Mouse (Mus musculus) limb, embryonic 12.5 days (tissue): ENCODE results near the gene Ncs1. TPM values are rescaled to one million over a fixed set of nuclear protein-coding genes. Genes with fewer than 3 reads are reported as not detected.

Experiments used
- ATAC-seq: fragments of 200-750 bp; cut with Nextera tagmentation; 2 replicates; pipeline ENCODE4 v1.8.0; 2017; ENCODE audit warnings: low read depth, moderate TSS enrichment; ENCODE audit not compliant: insufficient number of reproducible peaks, insufficient read depth, low FRiP score, low TSS enrichment
- H3K27ac ChIP-seq: fragments of 300-500 bp; sonication (generic); 2 replicates; pipeline ENCODE4 v1.5.1; 2016; ENCODE audit warnings: mild to moderate bottlenecking, moderate library complexity
- H3K27me3 ChIP-seq: fragments of 300-500 bp; sonication (generic); 2 replicates; pipeline ENCODE4 v1.6.1; 2016; ENCODE audit warnings: mild to moderate bottlenecking, moderate library complexity
- H3K36me3 ChIP-seq: fragments of 300-500 bp; sonication (generic); 2 replicates; pipeline ENCODE4 v1.6.1; 2016; ENCODE audit warnings: mild to moderate bottlenecking, moderate library complexity
- H3K4me1 ChIP-seq: fragments of 300-500 bp; sonication (generic); replicated peaks from 2 replicates; pipeline ENCODE4 v1.6.1; 2016
- H3K4me2 ChIP-seq: fragments of 300-500 bp; sonication (generic); 2 replicates; pipeline ENCODE4 v1.6.1; 2016; ENCODE audit warnings: mild to moderate bottlenecking, moderate library complexity
- H3K4me3 ChIP-seq: fragments of 300-500 bp; sonication (generic); replicated peaks from 2 replicates; pipeline ENCODE4 v1.5.1; 2016; ENCODE audit warnings: mild to moderate bottlenecking
- H3K9ac ChIP-seq: fragments of 300-500 bp; sonication (generic); replicated peaks from 2 replicates; pipeline ENCODE4 v1.6.1; 2016; ENCODE audit warnings: mild to moderate bottlenecking, moderate library complexity
- H3K9me3 ChIP-seq: fragments of 300-500 bp; sonication (generic); 2 replicates; pipeline ENCODE4 v1.6.1; 2016; ENCODE audit warnings: mild to moderate bottlenecking, moderate library complexity
- WGBS: fragments of 180-500 bp; shearing (Covaris S2); methylation state at CpG from one replicate; pipeline ENCODE4 v1.1.7; 2016; 5-methylcytosine and 5-hydroxymethylcytosine counted together
- polyA plus RNA-seq: library from polyadenylated mRNA; unstranded; fragments of >200 nt; fragmentation: Nextera tagmentation; extraction: Ambion mirVana; gene quantifications from 2 replicates; pipeline ENCODE4 v1.2.1, GENCODE M21; 2016

Gene Ncs1
- polyA plus RNA-seq, 1 experiment from 2014 or later: 53.6 TPM

DNA sequence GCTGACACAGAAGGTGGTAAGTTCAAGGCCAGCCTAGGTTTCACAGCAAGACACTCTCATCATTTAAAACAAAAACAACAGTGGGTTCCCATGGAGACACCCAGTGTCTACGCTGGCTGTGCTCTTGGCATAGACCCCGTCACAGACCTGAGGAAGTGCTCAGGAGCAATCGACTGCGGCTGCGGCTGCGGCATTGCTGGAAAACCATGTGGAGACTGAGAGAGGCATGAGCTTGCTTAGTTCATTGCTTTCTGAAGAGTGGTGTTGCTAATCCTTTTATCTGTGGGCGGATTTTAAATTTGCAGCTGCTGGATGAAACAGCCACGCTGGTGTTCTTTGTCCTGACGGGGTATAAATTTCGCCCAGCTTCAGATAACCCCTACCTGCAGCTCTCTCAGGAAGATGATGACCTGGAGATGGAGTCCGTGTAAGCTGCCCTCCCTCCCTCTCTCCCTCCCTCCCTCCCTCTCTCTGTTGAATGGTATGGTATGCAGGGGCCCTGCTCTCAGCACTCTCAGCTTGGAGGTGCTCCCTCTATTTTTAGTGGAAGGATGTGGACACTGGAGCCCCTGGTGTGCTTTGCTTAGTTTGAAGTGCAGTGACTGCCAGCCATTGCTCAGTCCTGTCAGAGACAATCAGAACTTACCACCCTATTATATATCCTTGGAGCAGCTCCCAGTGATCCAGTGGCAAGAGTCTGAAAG is 35.3 kb upstream of the Ncs1 start:
- WGBS: 79% methylated on average over 11 of the region's 11 CpGs
- no peak for ATAC-seq
- Histone ChIP-seq H3K27ac (no peak overlapping the region), H3K36me3 (peaks cover 86% of the 10 kb centered on the region), H3K9ac (no peak overlapping the region), H3K4me3 (no peak overlapping the region), H3K4me1 (peaks cover 17% of the 10 kb centered on the region), H3K4me2 (no peak overlapping the region), H3K9me3 (no peaks in the 10 kb centered on the region), H3K27me3 (no peaks in the 10 kb centered on the region)

DNA sequence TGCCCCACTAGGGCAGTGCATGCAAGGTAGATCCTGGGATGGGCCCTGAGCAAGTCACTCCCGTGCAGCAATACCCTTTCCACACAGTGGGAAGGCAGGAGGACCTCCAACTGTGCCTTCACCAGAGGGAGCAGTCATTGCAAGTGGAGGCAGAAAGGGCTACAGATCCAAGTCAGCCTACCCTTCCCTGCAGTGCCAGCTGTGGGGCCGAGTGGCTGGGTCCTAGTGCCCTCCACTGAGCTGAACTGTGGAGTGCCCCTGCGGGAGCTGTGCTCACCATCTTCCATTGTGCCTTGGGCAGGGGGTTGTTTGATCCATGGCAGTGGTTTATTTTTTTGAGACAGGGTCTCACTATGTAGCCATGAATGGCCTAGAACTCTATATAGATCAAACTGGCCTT is 34.4 kb upstream of the Ncs1 start:
- Histone ChIP-seq H3K4me3 (no peak overlapping the region), H3K27ac (no peak overlapping the region), H3K9me3 (no peaks in the 10 kb centered on the region), H3K9ac (no peak overlapping the region), H3K4me2 (no peak overlapping the region), H3K4me1 (peaks cover 10% of the 10 kb centered on the region), H3K27me3 (no peaks in the 10 kb centered on the region), H3K36me3 (peaks cover 90% of the 10 kb centered on the region)
- WGBS: 55% methylated on average over 3 of the region's 3 CpGs
- ATAC-seq: no peak

DNA sequence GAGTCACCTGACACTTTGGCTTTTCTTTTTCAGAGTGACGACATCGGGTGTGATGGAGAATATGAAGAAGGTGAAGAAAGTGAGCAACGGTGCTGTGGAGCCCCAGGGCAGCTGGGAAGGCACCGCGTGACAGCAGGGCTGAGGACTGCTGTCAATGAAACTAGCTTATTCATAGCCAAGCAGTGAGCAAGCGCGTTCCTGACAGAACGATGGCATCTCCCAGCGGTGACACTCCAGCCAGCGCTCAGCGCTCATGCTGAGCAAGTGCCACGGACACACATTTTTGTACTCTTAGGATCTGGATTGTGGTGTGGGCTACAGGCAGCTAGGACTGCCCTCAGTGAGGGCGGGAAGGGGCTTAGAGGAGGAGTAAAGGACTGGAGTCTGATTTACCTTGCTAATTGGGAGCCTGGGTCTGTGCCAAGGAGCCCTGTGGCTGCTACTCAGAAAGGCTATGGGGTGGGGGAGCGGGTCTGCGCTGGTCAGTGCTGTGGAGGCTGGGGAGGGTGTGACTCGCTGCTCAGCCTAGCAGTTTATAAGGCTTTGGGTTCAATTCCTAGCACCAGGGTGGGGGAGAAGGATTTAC is 31.3 kb upstream of the Ncs1 start:
- Histone ChIP-seq H3K36me3 (peaks cover 74% of the 10 kb centered on the region), H3K4me3 (no peak overlapping the region), H3K27ac (no peak overlapping the region), H3K27me3 (no peaks in the 10 kb centered on the region), H3K9ac (no peak overlapping the region), H3K4me1 (no peaks in the 10 kb centered on the region), H3K4me2 (no peak overlapping the region), H3K9me3 (no peaks in the 10 kb centered on the region)
- WGBS: 87% methylated on average over 16 of the region's 16 CpGs
- no peak for ATAC-seq

DNA sequence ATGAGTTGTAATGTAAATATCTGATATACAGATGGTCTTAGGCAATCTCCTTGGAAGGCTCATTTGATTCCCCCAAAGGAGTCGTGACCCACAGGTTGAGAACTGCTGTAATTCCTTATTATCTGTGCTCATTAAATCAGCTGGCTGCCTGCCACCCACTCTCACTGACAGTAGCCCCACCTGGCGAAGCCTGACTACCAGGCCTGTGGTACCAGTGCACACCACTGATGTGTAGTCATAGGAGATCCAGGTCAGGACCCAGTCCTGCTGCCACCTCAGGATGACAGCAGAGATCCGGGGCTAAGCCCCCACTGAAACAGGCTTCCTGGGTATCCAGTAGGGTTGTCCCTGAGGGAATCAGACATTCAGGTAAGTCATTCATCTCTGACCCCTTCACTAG is 27.0 kb upstream of the Ncs1 start:
- no peaks in the 10 kb centered on the region for H3K27me3 ChIP-seq
- H3K4me1 ChIP-seq: no peaks in the 10 kb centered on the region
- H3K4me2 ChIP-seq: no peak overlapping the region
- no peak overlapping the region for H3K27ac ChIP-seq
- no peak for ATAC-seq
- H3K36me3 ChIP-seq: peaks cover 31% of the 10 kb centered on the region
- H3K4me3 ChIP-seq: no peak overlapping the region
- no peak overlapping the region for H3K9ac ChIP-seq
- WGBS: 87% methylated on average over 3 of the region's 3 CpGs
- H3K9me3 ChIP-seq: no peaks in the 10 kb centered on the region

DNA sequence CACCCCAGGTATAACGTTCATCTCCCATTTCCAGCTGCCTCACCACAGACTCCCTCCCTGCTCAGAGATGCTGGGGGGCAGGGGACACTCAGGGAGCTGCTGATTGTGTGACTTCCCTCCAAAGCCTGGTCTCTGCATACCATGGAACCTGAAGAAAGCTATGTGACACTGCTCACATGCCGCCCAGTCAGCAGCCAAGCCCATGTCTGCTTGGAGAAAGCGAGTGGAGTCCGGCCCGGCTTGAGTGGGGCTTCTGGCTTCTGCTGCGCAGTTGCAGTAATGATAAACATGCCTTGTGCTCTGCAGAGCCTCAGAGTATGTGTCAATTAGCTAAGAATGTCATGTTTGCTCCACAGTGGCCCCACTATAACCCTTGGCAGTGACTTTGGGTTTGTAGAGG is 26.2 kb upstream of the Ncs1 start:
- Histone ChIP-seq H3K4me1 (no peaks in the 10 kb centered on the region), H3K4me3 (no peak overlapping the region), H3K36me3 (peaks cover 23% of the 10 kb centered on the region), H3K27ac (no peak overlapping the region), H3K9ac (no peak overlapping the region), H3K4me2 (no peak overlapping the region), H3K27me3 (no peaks in the 10 kb centered on the region), H3K9me3 (no peaks in the 10 kb centered on the region)
- WGBS: 80% methylated on average over 6 of the region's 6 CpGs
- no peak for ATAC-seq

DNA sequence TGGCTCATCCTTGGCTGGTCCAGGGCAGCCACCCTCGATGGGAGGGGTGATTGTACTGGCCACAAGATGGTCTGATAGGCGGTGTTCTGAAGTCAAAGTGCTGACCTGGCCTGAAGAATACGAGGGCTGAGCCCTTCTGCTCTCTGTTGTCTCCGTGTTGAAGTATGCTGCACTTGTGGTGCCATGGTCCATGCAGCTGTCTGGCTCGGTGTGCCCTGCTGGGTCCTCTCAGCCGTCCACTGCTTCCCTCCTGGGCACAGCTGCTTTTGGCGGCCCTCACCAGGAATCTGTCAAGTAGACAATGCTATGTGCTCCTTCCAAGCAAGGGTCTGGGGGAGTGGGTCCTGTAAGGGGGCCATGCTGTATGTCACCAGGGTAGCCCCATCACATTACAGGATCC is 24.8 kb upstream of the Ncs1 start:
- Histone ChIP-seq H3K27me3 (no peaks in the 10 kb centered on the region), H3K4me3 (no peak overlapping the region), H3K4me1 (no peaks in the 10 kb centered on the region), H3K4me2 (no peak overlapping the region), H3K36me3 (peaks cover 9% of the 10 kb centered on the region), H3K9me3 (no peaks in the 10 kb centered on the region), H3K27ac (no peak overlapping the region), H3K9ac (no peak overlapping the region)
- WGBS: 82% methylated on average over 7 of the region's 7 CpGs
- ATAC-seq: no peak

DNA sequence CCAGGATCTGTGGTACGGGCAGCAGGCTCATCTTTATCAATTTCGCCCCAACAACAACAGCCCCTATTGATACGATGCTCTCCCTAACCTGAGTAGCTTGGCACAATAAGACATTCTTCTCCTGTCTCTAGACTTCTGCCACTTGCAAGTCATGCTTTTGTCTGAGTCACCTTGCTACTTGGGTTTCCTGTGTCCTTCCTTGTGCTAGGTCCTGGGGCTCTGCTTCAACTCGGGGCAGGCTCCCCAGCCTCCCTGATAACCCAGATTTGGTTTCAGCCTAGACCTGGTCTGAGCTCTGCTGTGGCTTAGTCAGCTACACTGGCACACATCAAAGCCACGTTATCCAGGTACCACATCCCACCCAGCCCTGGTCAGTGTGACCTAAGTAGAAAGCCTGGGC is 24.0 kb upstream of the Ncs1 start:
- H3K4me1 ChIP-seq: no peaks in the 10 kb centered on the region
- no peak overlapping the region for H3K9ac ChIP-seq
- no peak overlapping the region for H3K4me2 ChIP-seq
- ATAC-seq: no peak
- H3K27me3 ChIP-seq: no peaks in the 10 kb centered on the region
- 78% methylated on average over 5 of the region's 5 CpGs for WGBS
- peaks cover 7% of the 10 kb centered on the region for H3K9me3 ChIP-seq
- no peak overlapping the region for H3K27ac ChIP-seq
- H3K36me3 ChIP-seq: peaks cover 2% of the 10 kb centered on the region; the same call in 1 of the 2 replicates
- no peak overlapping the region for H3K4me3 ChIP-seq

DNA sequence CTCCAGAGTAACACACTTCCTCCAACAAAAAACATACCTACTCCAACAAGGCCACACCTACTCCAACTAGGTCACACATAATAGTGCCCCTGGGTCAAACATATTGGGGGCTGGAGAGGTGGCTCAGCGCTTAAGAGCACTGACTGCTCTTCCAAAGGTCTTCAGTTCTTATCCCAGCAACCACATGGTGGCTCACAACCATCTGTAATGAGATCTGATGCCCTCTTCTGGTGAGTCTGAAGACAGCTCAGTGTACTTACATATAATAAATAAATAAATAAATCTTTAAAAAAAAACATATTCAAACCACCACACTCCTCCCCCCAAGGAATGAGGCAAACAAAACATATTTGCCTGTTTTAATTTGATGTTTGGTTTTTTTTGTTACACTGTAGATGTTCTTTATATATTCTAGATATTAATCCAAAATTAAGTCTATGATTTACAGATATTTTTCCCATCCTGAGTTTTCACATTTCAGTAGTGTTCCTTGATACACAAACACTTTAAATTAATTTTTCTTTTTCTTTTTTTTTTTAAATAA is 16.8 kb upstream of the Ncs1 start:
- WGBS: 54% methylated on average over 1 of the region's 1 CpGs
- Histone ChIP-seq H3K9me3 (peaks cover 9% of the 10 kb centered on the region), H3K4me2 (no peak overlapping the region), H3K36me3 (no peaks in the 10 kb centered on the region), H3K4me3 (no peak overlapping the region), H3K27ac (no peak overlapping the region), H3K9ac (no peak overlapping the region), H3K27me3 (no peaks in the 10 kb centered on the region), H3K4me1 (no peaks in the 10 kb centered on the region)
- ATAC-seq: no peak

DNA sequence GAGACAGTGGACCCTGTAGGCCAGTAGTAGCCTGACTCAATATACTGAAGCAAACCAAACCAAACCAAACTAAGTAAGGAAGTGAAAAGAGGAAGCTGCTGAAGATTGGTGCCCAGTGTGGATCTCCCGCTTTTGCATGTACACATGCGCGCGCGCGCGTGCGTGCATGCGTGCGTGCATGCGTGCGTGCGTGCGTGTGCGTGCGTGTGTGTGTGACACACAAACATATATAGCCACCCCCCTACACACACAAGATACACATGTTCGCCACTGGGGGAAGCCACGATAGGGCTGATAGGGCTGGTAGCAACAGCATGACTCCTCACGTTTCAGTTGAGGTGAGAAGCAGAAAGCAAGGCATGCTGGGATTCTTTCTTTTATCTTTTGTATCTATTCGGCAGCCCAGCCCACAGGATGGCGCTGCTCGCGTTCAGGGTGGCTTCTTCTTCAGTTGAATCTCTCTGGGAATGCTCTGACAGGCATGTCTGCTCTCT is 6.4 kb upstream of the Ncs1 start:
- Histone ChIP-seq H3K36me3 (no peaks in the 10 kb centered on the region), H3K4me3 (peak overlapping the region; percentile 19), H3K9ac (no peak overlapping the region), H3K27me3 (peaks cover 11% of the 10 kb centered on the region), H3K4me1 (peaks cover 11% of the 10 kb centered on the region), H3K4me2 (peak overlapping the region; percentile 37), H3K9me3 (no peaks in the 10 kb centered on the region), H3K27ac (no peak overlapping the region)
- ATAC-seq: no peak
- WGBS: 29% methylated on average over 23 of the region's 23 CpGs

DNA sequence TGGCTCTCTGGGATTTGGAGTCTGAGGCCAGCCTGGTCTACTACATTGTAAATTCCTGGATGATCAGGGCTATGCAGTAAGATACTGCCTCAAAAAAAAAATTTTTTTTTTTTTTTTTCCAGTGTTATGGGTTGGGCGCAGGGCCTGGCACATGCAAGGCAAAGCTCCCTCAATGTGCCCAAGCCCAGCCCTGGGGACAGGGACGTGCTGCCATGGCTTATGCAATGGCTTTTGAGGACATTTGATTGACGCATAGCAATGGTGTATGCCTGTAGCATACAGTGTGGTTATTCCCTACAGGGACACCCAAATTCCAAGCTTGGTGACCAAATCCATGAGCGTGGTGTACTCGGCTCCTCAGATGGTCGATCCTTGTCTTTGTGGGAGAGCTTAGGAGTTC is 5.8 kb upstream of the Ncs1 start:
- Histone ChIP-seq H3K36me3 (no peaks in the 10 kb centered on the region), H3K27me3 (peaks cover 11% of the 10 kb centered on the region), H3K4me2 (no peak overlapping the region; the same call in 1 of the 2 replicates), H3K4me1 (peaks cover 17% of the 10 kb centered on the region), H3K4me3 (no peak overlapping the region), H3K27ac (no peak overlapping the region), H3K9ac (no peak overlapping the region), H3K9me3 (no peaks in the 10 kb centered on the region)
- 77% methylated on average over 6 of the region's 6 CpGs for WGBS
- no peak for ATAC-seq

DNA sequence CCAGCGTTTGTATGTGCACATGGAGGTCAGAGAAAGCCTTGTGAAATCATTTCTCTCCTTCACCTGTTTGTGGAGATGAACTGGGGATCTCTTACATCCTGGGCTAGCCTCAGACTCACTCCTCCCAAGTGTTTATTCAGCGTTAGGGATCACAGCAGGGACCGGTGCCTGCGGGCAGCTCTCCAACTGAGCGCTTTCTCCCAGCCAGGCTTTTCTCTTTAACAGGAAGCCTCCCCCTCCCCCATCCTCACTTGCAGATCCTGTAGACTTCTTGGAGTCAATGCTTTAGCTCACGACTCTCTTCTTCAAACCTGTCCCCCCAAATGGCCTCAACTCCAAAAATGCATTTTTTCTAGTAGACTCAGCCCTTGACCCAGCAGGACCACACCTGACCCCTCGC is 4.0 kb upstream of the Ncs1 start:
- no peak for ATAC-seq

More for the DNA sequence above, 4.0 kb upstream of the Ncs1 start:
- Histone ChIP-seq H3K27ac (no peak overlapping the region), H3K4me2 (no peak overlapping the region), H3K4me1 (peaks cover 23% of the 10 kb centered on the region), H3K9ac (no peak overlapping the region), H3K9me3 (no peaks in the 10 kb centered on the region), H3K36me3 (no peaks in the 10 kb centered on the region), H3K27me3 (peaks cover 11% of the 10 kb centered on the region), H3K4me3 (no peak overlapping the region)
- WGBS: 10% methylated on average over 7 of the region's 7 CpGs
